Mouse (Mus musculus): ENCODE measurements around the gene Snx32.
"Not testable (repeated sequence)": the region's sequence is repeated elsewhere in the genome, so short reads cannot be mapped to it uniquely, and the experiment has no call there.

The Snx32 gene

DNA sequence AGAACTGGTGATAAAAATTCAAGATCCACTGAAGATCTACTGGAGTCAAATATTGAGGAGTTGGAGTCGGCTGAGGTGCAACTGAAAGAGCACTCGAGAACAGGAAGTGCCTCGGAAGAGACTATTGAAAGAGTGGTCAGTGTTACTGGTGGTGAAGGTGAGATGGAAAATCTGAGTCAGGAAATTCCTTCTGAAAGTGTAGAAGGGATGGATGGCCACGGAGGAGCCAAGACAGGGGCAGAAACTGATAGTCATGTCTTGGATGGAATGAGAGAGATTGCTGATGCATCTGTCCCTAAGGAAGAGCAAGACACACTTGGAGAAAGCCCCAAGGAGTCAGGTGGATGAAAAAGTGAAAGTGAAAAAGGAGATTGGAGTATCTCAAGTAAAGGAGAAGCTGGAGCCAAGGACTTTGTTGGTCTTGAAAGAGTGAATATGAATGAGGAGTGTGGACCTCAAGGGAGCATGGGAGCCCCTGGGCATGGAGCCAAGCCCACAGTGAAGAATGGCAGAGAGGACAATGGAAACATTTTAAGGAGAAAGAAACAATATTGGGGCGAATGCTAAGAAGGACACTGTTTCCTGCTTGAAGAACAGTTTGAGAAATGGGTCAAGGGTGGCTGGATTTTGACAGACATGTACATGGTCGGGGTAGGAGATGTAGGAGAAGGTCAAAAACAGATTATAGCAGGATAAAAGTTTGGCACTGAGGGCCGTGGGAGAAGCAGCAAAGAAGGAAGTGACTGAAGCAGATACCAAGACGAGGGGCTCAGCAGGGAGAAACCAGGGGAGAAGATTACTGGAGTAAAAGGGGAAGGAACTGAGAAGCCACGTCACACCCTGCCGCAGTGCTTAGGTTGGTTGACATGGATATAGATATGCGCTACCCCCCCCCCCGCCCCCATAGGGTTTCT, 2.0 kb upstream of the Snx32 start:
- no peak for DNase-seq (ENCODE audit: low spot score in 2 of 2)

DNA sequence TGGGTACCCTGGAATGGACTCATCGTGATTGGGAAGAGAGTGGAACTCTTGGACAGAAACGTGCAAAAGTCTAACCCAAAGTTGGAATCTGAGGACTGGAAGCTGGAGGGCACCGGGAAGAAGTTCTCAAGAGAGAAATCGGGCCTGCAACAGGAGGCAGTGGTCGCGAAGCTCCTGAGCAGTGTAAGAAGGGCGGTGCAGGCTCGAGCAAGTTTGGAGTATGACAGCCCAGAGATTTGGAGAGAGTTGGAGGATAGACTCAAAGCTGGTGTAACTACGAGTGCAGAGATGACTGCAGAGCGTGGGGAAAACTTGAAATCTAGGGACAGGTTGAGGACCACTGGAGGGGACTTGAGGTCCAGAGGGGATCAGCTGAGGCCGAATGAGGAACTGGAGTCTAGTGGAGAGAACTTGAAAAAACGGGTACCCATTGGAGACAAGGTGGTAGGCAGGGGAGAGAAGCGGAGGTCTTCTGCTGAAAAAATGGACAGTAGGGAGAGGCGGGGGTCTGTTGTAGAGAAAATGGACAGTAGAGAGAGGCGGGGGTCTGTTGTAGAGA, 815 bp upstream of the Snx32 start:
- DNase-seq (ENCODE audit: low spot score in 2 of 2): peak in 1 of 2 experiments; percentile 16

DNA sequence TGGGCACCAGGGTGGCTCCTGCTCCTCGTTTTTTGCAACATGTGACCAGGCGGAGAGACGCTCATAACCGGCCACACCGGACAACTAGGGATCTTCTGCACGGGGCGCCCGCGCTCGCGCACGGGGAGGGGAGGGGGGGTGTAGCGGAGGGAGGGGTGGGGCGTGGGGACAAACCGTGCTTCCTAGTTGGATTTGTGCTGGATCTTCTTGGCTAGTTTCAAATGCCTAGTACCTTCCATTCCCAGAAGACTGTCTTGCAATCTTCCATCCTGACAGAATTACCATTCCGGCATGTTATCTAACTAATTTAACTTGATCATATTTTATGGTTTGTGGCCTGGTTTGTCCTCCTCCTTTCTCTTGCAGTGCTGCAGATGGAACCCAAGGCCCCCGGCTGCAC, 6.7 kb downstream of the Snx32 start, which contains the start of gene 1700020D05Rik:
1700020D05Rik (minus strand) TSS at position 101 of the 400 bp plus-strand sequence.
- no peak for DNase-seq (ENCODE audit: low spot score in 2 of 2)

GRCm38 (mm10) chr19:5500330-5500875, 9.9 kb downstream of the Snx32 start:
- DNase-seq (ENCODE audit: low spot score in 2 of 2): no peak

DNA sequence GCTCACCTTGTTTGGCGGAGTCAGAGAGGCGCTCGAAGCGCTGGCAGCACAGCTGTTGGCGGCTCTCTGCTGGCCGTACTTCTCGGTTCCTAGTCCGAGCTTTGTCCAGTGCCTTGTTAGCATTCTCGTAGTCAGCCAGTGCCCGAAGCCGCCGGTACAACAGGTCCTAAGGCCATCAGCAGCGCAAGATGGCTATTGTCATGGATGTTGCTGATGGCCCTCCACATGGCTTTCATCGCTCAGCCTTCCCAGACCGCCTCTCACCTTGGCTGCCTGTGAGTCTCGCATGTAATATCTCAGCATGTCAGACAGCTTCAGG, 14.3 kb downstream of the Snx32 start:
- DNase-seq (ENCODE audit: low spot score in 2 of 2): no peak

GRCm38 (mm10) chr19:5495353-5496051, 14.8 kb downstream of the Snx32 start:
- no peak for DNase-seq (ENCODE audit: low spot score in 2 of 2)

DNA sequence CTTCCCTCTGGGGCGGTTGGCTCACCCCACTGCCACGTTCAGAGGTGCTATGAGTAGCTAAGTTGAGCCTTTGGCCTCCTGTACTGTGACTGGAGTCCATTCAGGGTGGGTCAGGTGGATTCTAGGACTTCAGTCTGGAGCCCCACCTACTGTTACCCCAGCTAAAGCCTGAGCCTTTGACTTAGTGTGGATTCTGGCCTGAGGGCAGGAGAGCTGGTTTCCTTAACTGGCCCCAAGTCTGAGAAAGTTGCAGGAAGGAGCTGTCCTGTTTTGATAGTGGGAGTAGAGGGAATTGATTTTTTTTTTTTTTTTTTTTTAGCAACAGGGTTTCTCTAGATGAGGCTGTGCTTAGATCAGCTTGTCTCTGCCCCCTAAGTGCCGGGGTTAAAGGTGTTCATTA, 16.0 kb downstream of the Snx32 start:
- DNase-seq (ENCODE audit: low spot score in 2 of 2): no peak

DNA sequence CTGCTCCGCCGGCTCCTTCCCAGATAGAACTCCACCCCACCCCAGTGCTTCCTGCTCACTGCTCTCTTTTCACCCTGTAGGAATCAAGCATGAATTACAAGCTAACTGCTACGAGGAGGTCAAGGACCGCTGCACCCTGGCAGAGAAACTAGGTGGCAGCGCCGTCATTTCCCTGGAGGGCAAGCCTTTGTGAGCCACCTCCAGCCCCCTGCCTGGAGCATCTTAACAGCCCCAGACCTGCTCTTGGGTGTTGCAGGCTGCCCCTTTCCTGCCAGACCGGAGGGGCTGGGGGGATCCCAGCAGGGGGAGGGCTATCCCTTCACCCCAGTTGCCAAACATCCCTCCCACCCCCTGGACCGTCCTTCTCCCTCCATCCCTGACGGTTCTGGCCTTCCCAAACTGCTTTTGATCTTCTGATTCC, 17.0 kb downstream of the Snx32 start:
- not testable (repeated sequence) for DNase-seq (ENCODE audit: low spot score in 2 of 2)

- DNase-seq (ENCODE audit: low spot score in 2 of 2): no peak
Measured at GRCm38 (mm10) chr19:5492641-5493040, 17.7 kb downstream of the Snx32 start.

DNA sequence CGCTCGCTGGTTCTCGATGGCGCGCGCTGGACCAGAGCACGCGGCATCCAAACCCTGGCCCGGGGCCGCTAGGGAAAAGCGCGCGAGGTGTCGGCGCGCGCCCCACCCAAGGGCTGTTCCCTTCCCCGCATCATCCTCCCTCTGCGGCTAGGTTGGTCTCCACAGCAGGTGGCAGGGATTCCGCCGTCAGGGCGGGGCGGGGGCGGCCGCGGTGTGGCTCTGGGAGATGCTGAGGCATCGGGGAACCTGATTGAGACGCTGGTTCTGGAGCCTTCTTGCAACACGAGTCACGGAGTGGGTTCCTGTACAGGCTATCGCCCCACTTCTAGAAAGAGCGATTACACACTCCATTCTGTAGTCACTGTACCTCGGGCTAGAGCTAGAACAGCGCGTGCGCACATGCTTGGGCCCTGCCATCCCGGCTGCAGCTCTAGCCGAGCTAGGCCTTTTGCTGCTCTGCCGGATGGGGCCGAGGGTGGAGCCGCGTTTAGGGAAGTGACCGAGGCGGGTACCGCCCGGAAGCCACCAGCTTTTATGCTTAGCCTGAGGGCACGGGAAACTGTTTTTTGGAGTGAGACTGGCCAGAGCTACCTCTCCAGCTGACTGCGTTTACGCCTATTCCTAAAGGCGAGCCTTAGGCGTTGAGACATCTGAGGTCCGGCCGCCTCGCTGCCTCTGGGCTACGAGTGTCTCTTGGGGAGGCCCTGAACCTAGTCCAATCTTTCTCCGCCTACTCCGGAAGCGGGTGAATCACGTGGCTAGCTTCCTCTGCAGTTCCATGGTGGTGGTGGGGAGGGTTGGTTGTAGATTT, 19.2 kb downstream of the Snx32 start:
- peak; percentile 79 to 85 for DNase-seq (ENCODE audit: low spot score in 2 of 2)

DNA sequence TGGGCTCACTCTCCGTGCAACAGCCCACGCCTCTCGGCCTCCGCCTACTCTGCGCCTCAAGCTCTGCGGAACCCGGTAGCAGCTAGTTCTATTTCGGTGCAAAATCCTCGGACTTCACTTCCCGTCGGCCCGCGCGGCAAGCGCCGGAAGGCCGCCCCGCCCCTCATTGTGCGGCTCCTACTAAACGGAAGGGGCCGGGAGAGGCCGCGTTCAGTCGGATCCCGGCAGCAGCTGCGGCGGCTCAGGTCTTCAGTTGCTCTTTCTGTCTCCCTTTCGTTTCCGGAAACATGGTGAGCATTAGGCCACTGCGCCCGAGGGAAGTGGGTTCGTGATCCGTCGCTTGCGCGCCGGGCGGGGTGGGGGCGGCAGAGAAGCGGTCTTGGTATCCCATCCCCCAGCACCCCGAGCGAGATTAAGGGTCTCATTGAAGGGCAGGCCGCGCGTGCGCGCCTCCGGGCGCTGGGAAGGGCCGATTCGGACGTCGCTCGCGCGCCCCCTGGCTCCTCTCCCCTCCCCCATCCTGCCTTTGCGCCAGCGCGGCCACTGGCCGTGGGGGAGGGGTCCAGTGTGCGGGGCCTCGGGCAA, 19.9 kb downstream of the Snx32 start, which contains the start of gene Cfl1:
Cfl1 (plus strand) TSS at position 143 of the 585 bp plus-strand sequence.
- DNase-seq (ENCODE audit: low spot score in 2 of 2): peak; percentile 91 to 95

GRCm38 (mm10) chr19:5489721-5490120, 20.6 kb downstream of the Snx32 start:
- DNase-seq (ENCODE audit: low spot score in 2 of 2): not testable (repeated sequence)

GRCm38 (mm10) chr19:5488878-5489571, 21.3 kb downstream of the Snx32 start:
- DNase-seq (ENCODE audit: low spot score in 2 of 2): peak; percentile 97 to 98

DNA sequence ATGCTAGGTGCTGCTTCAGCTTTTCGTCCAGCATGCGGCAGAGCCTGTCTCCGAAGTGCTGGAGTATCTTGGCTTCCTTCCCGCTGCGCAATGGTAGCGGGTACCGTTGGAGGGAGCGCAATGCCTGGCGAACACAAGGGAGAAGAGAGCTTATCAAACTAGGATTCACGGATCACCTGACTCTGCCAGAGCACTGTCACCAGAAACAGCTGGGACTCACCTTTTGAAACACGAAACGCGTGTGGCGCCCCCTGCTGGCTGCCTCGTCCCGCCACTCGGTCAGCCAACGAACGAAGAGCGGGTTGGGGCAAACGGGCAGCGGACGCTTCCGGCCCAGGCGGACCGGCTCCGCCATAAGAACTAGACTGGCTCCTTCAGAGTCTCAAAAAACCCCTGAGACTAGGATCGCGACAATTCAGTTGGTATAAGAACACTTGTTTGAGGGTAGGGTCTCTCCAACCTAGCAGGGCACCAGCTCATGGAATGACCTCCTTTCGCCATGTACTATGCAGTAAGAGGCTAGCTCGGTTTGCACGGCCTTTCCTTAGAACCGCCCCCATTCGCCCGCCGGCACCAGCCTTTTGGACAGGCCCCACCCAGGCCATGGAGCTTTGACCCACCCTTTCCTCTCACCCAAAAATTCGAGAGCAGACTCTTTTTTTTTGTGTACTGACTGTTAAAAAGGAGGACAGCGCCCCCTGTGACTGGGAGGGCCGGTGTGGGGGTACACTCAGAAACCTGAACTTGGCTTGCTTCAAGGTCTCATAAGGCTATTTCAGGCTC, 22.4 kb downstream of the Snx32 start, which contains the start of gene Mus81:
Mus81 (minus strand) TSS at position 635 of the 783 bp plus-strand sequence.
- peak; percentile 94 to 96 for DNase-seq (ENCODE audit: low spot score in 2 of 2)

DNA sequence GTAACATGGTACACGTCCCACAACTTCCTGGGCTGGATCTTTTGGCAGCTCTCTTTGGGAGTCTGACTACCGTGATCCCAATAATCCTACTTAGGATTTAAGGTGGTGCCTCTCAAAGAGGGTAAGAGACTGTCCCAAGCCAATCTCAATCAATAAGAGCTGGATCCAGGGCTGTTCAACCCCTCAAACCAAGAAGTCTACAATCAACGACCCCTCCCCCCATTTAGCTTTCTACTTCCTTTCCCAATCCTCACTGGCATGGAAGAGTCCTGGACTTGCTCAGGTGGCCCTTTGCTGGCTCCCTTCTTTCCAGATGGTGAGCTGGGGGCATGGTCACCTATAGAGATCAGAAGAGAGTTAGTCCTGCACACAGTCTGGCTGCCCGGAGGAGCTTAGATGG, 23.6 kb downstream of the Snx32 start:
- DNase-seq (ENCODE audit: low spot score in 2 of 2): no peak

GRCm38 (mm10) chr19:5486286-5486685, 24.1 kb downstream of the Snx32 start:
- DNase-seq (ENCODE audit: low spot score in 2 of 2): no peak

DNA sequence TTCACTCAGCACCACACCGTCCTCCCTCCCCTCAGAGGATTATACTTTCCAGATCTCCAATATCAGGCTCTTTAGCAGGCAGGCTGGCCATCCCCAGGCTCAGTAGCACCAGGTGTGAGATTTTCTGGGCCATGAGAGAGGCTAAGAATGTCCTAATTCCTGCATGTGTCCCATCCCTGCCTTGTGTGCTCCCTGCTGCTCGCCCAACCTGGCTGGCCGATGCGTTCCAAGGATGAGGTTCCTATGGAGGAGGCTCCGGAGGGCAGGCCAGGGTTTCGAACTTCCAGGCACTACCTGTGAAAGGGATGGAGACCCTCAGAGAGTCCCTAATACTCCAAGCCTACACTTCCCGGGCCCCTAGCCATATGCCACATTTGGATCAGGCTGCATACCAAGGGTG, 24.5 kb downstream of the Snx32 start:
- DNase-seq (ENCODE audit: low spot score in 2 of 2): no peak

DNA sequence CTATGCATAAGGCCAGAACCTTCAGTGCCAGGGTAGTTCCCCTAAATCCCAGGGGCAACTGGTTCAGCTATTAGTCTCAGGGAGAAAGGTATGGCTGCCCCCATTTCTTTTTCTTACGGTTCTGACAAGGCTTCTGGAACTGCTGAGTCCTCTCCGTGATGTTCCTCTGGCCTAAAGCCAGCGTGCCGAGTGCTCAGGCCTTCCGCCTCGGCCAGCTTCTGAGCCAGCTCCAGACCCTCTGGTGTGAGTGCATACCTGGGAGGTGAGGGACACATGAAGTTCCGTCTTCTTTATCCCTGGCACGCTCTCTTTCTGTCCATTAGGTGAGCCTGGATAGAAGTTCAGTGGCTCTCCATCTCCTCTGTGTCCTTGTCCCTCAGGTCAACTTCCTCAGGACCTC, 25.0 kb downstream of the Snx32 start:
- DNase-seq (ENCODE audit: low spot score in 2 of 2): no peak

DNA sequence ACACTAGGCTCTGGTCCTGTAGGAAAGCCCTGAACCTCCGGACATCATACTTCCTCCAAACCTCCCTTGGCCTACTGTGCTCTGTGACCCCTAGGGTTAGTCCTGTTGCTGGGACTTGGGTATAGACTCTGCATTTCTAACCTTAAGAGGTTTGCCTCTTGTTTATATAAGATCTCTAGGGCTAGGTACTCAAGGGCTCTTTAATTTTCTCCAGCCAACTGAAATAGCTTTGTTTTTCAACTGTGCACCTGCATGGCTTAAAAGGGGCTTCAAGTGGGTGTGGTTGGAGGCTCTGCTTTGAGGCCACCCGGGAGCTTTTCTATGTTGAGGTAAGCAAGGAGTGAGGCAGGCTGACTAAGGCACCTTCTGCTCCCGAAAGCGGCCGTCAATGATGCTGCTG, 25.8 kb downstream of the Snx32 start:
- DNase-seq (ENCODE audit: low spot score in 2 of 2): no peak

All from urinary bladder, postnatal 36 days (tissue).